Mouse (Mus musculus) heart, adult 18-20 months (tissue): ENCODE results near the gene Sppl2c. TPM values are rescaled to one million over a fixed set of nuclear protein-coding genes. Genes with fewer than 3 reads are reported as not detected.

Source experiments
- total RNA-seq, 2 experiments: library from RNA; stranded (reverse); gene quantifications; 2 replicates each; pipeline ENCODE4 v1.2.3; 2021

The Sppl2c gene
- total RNA-seq, 2 experiments from 2014 or later: not detected

Other genes starting within 250 kb of the Sppl2c start
- 10 to 100 TPM; 23.8 to 33.2 TPM for gene Nsf, start 232.3 kb upstream of the Sppl2c start, total RNA-seq
- 10 to 100 TPM; 24.2 to 30.8 TPM for gene Arf2, start 219.6 kb upstream of the Sppl2c start, total RNA-seq
- gene Crhr1, start 53.5 kb upstream of the Sppl2c start, total RNA-seq: not detected
- 10 to 100 TPM; 75.4 to 90.8 TPM for gene Mapt, start 45.1 kb downstream of the Sppl2c start, total RNA-seq